Mouse (Mus musculus) mouse trophoblast stem cell (cell line): ENCODE results near the gene Usp2.

Experiments
- in situ Hi-C, 2 experiments: fragments of 300-500 bp; cut with MseI, MboI; formaldehyde crosslinking; loops; 2 replicates in 1 of 2; 3 replicates in 1 of 2; pipeline ENCODE4 v1.15.1; 2025

The Usp2 gene

DNA sequence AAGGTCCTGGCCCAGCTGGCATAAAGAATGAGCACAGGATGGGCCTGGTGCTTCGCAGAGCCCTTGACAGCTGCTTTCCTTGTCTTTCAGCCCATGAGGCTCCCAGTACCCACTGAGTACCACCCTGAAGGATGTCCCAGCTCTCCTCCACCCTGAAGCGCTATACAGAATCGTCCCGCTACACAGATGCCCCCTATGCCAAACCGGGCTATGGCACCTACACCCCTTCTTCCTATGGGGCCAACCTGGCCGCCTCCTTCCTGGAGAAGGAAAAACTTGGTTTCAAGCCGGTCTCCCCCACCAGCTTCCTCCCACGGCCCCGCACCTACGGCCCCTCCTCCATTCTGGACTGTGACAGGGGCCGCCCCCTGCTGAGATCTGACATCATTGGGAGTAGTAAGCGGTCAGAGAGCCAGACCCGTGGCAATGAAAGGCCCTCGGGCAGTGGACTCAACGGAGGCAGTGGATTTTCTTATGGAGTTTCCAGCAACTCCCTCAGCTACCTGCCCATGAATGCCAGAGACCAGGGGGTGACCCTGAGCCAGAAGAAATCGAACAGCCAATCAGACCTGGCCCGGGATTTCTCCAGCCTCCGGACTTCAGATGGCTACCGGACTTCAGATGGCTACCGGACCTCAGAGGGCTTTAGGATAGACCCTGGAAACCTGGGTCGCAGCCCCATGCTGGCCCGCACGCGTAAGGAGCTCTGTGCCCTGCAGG lies 8.6 kb downstream of the Usp2 start:
- in situ Hi-C loops: no loop called here

DNA sequence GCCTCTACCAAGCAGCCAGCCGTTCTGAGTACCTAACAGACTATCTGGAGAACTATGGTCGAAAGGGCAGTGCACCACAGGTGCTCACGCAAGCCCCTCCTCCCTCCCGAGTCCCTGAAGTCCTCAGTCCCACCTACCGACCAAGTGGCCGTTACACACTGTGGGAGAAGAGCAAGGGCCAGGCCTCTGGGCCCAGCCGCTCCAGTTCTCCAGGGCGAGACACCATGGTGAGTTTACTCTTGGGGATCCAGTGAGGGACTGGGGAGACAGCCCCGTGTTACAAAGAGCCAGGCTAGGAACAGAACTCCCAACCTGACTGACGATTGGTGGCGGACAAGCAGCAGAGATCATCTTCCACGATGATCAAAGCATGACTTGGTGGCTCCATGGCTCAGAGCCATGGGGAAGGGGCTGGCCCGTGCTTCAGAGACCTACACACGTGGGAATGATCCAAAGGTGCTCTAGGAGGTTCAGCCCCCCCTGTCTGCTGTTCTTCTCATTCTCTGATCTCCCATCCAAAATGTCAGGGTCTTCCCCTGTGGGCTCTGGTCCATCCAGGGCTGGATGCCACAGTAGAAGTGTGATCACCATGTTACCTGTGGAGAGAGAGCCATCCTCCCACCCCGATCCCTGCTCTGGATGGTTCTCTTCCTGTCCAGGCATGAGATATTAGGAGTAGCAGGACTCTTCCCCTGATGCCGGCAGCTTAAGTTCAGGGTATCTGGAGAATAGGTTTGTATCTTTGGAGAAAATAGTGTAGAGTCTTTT lies 9.4 kb downstream of the Usp2 start:
- in situ Hi-C loops: no loop called here

DNA sequence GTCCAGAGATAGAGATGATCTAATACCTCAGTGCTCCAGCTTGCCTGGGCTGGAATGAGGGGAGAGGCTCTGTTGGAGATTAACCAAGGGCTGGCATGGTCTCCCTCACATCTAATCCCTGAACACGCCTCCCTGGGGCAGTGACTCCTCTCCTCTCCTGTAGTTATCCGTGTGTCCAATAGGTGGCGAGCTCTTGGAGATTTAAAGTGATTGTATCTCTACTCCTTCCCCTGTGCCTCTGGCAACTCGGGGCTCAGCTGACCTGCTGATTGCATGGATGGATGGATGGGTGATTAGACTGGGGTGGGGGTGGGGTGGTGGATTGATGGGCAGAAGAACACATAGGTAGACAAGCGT lies 9.9 kb downstream of the Usp2 start:
- in situ Hi-C loops: no loop called here

DNA sequence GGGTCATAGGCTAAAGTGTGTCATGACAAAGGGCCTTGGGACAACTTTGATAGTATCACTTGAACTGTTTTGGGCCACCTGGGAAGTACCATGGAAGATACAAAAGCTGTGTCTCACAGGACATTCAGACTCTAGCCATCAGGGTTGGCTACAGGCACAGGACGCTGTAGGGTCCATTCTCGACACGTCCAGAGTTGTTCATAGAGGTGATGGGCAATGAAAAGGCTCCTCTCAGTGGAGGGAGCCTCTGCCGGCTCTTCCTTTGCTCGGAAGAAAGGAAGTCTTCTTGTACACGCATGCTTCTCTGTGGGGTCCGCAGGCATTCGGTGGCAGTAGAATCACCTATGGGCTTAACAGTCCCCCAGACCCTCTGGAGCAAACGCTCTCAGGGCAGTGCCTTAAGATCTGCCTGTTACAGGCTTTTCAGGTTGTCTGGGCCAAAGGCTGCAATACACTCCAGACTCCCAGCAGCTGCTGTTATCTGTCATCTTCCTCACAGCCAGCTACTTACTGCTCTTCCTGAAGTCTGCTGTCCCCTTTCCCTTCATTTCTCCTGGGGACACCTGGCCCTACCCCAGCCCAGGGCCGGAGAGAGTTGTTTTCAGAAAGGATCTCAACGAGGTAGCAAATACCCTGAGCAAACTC lies 10.6 kb downstream of the Usp2 start:
- in situ Hi-C loops: no loop called here

DNA sequence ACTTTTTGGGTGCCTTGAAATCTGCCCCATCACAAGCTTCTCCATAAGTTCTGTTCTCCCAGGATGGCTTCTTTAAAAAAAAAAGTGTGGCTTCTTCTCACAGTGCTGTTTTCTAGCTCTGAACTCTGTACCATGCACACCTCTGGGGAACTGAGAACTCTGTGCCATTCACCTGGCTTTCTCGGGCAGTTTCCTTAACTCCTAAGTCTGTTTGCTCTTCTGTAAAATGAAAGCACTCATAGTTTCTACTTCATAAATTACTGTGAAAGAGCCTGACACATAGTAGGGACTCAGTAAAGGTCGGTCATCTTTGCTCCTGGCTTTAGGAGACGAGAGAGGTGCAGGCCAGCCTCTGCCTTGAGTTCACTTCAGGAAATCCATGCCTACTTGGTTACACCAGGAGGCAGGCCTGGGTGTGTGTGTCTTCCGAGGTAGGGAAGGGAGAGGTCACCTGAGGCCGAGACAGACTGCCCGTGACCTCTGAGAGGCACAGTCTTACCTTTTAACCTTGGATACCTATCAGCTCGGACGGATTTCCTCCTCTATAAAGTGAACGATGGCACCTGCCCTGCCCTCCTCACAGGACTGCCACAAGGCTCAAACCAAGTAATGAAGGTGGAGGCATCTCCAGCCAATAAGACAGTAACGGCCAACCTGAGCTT lies 11.4 kb downstream of the Usp2 start:
- in situ Hi-C loops: no loop called here

DNA sequence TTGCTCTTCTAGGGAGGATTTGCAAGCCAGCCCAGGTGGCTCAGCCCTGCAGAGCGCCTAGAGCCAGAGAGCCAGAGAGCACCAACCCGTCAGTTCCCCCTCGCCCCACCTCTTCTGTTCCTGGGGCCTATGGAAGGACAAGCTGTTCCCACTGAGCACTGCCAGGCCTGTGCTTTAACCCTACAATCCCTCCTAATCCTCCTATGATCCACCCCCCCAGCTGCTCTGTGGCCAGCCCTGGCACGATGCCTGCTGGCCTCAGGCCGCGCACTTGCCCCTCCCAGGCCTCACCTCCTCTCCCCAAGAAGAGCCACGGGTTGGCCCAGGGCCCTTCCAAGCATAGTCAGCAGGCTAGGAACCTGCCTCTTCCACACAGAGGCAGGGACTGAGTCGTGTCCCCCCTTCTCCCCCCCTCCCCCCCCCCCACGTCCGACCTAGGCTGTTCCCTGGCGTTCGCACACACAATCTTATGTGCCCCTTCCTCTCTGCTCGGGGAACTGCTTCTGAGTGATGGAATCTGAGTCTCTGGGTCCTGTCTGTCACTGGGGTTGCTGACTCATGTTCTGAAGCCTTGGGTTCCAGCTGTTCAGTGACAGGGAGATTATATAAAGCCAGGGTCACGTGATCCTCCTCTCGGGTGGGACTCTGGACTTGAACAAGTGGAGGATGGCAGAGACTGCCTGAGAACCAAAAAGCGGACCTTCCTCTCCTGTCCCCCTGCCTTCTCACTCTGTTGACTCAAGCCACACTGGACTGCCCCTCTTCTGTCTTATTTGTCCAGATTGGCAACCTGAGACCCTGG lies 12.3 kb downstream of the Usp2 start:
- in situ Hi-C loops: no loop called here

DNA sequence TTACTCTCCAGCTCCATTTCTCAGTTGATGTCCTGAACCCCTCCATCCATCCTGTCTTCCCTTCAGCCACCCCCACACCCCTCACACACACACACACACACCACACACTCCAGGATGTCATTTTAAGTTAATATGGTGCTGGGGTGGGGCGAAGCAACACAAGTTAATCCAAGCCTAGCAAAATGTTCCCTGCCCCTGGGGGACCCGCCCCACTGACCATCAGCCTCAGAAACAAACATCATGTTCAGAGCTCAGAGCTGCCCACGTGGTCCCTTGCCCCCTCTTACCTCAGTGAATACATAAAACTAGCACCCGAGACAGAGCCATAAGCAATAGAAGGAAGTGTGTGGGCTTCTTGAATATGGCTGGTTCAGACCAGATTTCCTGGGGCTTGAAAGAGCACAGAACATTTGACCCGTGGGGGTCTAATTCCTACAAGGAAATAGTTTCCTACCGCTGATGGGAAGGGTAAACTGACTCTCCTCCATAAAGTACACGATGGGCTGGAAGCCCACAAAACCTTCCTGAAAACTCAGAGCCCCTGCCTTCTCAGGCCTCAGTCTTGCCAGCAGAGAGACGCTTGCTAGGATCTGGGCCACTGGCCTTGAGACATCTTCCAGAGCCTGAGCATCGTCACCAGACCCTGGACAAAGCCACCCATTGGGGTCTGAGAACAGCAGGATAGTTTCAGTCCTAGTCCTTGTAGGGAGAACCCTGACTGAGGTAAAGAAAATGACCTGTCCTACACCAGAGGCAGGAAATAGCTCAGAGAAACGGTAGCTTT lies 13.4 kb downstream of the Usp2 start:
- in situ Hi-C loops: no loop called here

DNA sequence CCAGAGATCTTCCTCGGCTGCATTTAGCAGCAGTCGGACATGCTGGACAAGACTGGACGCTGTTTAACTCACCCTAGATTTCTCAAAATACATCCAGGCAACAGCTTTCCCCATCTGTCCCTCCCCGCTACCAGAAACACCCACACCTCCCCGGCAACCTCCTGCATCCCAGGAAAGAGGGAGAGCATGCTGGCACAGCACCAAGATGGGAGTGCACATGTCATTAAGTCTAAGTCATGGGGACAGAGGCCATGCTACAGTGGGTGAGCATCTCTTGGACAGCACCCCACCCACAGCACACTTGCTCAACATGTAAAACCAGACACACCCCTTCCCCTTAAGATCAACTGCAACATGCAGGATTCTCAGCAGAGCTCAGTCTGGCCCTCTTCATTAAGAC lies 14.1 kb downstream of the Usp2 start:
- in situ Hi-C loops: no loop called here

DNA sequence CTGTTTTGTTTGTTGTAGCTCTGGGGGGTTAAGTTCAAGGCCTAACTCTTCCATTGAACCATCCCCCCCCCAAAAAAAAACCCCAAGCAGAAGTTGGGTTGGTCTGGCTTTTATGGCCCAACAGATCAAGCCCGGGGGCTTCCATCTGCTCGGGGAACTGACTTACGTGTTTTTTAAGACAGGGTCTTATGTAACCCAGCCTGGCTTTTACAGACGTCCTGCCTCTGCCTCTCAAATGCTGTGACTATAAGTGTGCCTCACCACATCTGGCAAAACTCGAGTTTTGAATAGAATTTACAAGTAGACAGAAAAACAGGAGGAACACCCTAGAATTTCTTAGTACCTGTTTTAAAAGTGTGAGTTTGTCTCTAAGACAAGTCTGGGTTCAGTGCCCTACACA lies 14.8 kb downstream of the Usp2 start:
- in situ Hi-C loops: no loop called here

DNA sequence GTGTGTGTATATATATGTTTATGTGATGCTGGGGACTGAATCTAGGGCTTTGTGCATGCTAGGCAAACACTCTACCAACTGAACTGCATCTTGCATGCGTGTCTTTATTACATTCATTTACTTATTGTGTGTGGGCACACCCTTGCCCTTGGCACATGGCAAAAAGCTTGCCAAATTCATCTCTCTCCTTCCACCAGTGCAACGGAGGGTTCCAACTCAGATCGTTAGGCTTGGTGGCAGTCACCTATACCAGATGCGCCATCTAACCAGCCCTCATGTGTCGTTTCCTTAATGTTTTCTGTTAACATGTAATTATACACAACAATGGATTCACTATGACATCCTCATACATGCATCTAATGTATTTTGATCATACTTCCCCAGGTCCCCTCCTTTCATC lies 15.4 kb downstream of the Usp2 start:
- in situ Hi-C loops: no loop called here

DNA sequence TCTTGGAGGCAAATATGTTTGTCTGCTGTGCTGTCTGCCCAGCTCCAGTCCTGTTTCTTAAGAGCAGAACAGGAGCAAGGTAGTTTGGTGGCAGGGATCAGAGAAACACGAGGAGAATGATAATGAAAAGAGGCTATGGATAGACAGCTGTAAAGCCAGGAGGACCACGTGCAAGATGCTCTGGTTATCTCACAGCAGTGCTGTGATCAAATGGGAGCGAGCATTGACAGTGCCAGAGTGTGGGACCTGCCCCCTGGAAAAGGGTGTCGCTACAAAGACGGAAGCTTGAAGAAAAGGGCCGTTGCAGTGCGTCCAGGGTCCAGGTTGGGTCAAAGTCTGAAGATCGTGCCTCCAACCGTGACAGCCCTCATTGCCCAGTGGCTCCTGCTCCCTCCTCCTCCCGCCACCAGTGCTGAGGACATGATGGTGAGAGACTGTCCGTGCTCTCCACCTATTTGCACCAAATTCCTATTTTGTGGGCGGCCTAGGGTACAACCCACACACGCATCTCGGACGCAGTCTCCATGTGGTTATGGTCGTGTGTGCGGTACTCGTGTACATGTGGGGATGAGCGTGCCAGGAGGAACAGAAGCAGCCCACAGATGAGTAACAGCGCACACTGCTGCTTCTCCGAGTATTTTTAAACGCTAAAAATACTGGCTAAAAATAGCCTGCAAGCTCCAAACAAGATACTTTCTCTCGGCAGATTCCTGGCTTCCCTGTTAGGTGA lies 16.7 kb downstream of the Usp2 start:
- in situ Hi-C loops: no loop called here

DNA sequence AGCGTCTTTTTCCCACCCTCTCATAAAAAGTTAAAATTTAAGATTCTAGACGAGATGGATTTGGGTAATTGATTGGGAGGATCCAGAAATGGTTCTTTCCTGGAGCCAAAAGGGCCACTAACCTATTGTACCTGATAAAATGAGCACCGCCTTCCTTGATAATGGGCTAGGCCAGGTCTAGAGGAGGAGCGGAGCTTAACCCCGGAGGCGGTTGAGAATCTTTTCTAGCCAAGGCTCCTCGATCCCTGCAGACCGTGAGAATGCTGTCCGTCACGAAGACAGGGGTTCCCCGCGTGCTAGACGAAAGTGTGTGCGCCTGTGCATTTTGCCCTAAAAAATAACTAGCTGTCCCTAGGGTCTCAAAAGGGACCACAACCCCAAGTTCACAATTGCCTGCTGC lies 17.4 kb downstream of the Usp2 start:
- in situ Hi-C loops: no loop called here

DNA sequence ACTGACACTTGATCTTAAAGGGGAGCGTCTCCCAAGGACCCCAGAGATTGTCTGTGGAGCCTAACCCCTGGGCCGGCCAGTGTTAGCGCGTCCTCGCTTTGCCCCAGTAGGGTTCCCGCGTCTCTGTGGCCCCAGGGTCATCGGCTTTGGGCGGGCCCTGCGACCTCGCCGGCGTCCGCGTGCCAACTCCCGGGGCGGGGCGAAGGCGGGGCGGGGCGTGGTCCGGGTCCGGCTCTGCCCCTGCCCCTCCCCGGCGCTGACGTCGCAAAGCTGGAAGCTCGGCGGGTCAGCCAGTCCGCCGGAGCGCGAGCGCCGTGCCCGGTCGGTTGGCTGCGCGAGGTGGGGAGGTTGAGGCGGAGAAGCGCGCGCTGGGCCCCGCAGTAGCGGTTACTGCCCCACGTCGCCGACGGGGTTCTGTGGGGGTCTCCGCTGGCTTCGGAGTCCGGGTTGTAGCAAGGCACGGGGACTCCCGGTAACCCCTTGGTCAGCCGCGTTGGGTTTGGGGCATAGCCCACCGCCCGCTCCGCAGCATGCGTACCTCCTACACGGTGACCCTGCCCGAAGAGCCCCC lies 17.9 kb downstream of the Usp2 start:
- in situ Hi-C loops: no loop called here

DNA sequence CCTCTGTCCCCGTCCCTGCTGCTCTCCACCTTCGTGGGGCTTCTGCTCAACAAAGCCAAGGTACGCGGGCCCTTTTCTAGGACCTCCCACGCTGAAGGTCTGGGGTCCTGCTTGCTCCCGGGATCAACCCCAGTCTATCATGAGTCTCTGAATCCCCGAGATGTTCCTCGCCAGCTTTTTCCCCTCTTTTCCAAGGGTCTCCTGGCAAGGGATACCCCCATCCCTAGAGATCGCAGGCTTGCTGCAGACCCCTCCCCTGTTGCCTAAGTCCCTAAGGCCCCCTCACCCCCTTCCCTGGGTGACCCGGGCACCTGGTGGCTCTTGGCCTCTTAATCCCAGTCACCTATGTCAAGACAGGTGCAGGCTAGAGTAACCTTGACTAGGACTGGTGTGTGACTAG lies 18.5 kb downstream of the Usp2 start:
- in situ Hi-C loops: no loop called here

DNA sequence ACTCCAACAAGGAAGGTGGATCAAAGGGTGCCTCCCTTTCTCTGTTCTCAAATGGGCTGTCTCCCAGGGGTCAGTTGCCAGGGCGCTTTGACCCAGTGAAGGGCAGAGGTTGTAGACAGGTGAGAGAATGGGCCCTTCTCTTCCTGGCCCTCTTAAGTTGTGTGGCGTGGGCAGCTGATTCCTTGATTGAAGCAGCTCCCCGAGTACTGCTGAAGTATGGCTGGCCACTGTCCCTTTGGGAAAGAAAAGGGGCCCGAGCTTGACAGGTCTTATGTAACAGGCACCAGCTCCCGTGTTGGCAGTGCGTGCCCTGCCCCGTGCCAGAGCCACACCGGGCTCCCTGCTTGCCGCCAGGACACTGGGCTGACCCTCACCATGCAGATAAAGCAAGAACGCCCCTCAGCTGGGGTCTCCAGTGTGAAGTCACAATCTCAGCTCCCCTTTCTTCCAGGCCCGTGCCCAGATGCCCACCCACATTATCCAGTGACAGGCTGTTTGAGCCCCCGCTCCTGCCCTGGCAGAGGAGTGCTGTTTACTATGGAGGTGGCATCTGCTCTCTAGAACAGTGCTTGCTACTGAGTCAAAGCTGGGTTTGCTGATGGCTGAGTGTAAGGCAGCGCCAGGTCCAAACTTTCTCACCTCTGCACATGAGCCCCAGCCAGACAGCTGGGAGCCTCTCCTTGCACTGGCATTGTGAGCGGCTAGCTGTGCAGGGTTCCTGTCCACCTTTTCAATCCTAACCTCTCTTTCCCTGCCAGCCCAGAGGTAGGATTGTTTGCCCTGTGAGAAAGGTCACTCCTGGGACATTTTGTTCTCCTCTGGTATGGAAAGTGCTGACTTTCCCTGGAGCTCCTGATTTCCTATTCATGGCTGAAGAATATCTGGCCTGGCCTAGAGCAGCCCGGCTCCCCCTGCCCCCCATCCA lies 19.2 kb downstream of the Usp2 start:
- in situ Hi-C loops: no loop called here

DNA sequence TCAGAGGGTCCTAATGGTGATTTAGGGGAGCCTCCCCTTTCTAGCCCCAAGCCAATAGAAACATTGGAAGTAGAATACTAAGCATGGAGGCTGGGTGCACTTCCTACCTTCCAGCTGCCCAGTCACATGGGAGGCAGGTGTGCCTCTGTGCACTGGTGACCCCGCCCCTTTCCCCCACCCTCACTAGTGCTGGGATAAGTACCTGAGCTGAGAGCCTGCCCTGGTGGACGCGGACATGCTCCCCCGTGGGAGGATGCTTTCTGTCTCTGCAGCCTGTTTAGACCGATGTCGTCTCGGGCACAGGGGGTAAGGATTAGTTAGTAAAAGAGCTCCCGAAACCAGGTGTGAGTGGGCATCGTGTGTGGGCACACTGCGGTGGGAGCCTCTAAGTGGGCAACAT lies 20.1 kb downstream of the Usp2 start:
- in situ Hi-C loops: no loop called here

DNA sequence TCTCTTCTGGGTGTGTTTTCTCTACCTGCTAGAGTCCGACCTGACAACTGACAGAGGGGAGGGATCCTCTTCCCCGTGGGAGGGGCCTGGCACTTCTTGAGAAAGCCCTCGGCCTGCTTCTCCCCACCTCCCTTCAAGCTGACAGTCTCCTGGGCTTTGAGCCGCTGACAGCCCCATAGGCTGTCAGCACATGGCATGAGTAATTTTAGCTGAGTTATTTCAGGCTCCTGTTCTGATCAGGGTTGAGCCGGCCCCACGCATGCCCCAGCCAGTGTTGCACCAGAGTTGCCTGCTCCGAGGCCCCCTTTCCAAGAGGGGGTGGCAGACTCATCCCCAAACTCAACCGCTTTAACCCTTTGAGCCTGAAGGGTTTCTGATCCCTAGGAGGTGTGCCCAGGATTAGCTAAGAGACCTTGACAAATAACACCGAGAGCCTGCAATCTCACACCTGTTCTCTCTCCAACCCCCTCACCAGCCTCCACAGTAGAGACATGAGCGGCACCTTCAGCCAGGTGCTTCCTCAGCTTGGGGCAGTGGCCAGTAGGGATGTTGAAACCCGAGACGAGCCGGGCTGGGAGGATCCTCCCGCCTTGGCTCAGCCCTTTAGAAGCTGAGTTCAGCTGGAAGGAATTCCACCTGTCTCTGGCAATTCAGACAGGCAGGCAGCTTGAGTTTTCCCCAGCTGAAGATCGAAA lies 21.1 kb downstream of the Usp2 start:
- in situ Hi-C loops: no loop called here
